Mouse (Mus musculus) kidney, adult 2 months (tissue): ENCODE measurements around the gene Extl1.
A peak's percentile ranks its signal among the peaks of the same experiment; 100 is the strongest.

Experiments
- CTCF ChIP-seq: fragments of 200-500 bp; conservative IDR thresholded peaks from 2 replicates; pipeline ENCODE4 v1.5.1; 2011; ENCODE audit warnings: low read depth, mild to moderate bottlenecking, control low read depth, low read length, moderate library complexity, mixed read lengths; ENCODE audit not compliant: insufficient read depth, insufficient read length
- POLR2A ChIP-seq: fragments of 200-500 bp; IDR thresholded peaks from one replicate; pipeline ENCODE4 v1.6.1; 2011; ENCODE audit warnings: low read depth, low read length, control low read depth

DNA sequence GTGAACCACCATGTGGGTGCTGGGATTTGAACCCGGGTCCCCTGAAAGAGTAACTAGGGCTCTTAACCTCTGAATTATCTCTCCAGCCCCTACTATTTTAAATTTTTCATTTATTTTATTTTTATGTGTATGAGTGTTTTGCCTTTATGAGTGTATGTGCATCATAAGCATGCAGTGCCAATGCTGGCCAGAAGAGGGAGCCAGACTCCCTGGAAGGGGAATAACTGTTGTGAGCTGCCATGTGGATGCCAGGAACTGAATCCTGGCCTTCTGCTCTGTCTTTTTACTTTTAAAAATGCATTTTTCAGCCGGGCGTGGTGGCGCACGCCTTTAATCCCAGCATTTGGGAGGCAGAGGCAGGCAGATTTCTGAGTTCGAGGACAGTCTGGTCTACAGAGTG is 70.7 kb downstream of the Extl1 start:
- TF ChIP-seq CTCF: peak; percentile 26; the same call in 1 of the 2 replicates
- no peak for TF ChIP-seq POLR2A
